In the genomic region with DNA sequence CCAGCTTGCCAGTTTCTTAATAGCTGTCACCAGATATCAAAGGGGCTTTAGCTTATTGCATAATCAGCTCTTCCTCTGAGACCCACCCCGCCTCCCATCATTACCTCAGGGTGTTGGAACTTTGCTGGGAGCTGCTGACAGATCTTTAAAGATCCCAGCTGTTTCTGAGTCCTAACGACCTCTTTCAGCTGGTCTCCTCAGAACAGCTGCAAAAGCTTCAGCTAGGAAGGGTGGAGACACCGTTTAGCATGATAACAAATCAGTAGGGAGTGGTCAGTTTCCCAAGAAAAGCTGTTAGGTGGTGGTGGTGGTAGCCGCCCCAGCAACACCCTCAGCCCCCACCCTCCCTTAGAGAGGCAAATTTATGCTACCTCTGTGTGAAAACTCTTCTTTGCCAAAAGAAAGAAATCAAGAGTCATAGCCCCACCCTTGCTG, we compare ENCODE assay signal across 9 mouse cellular contexts.
DNase-seq lines count a peak whose midpoint lies in the region; ATAC-seq and TF ChIP-seq lines count a peak whose summit lies in the region.
"Had no signal": no experiment of that assay in that cellular context is flagged by ENCODE, and none has a peak within 500 bp of the region (broad histone marks: within the 10 kb centered on the region; RNA-seq: fewer than 3 reads in every experiment).

No protein-coding gene starts in this region.

- H3K9ac ChIP-seq in intestine, embryonic 14.5 days (ENCODE audit: low read length): no peak overlapping the region
- no peak overlapping the region for H3K9ac ChIP-seq in intestine, postnatal 0 days (ENCODE audit: low read depth, low read length)
- no peak overlapping the region for H3K9ac ChIP-seq in kidney, embryonic 15.5 days
- no peak overlapping the region for H3K9ac ChIP-seq in midbrain, embryonic 15.5 days

- no peaks in the 10 kb centered on the region for H3K27me3 ChIP-seq in intestine, embryonic 14.5 days (replicated peaks; ENCODE audit: control insufficient read depth, insufficient read depth, low read length)
- no peaks in the 10 kb centered on the region for H3K27me3 ChIP-seq in intestine, postnatal 0 days (replicated peaks; ENCODE audit: control insufficient read depth, insufficient read depth, low read length)
- no peaks in the 10 kb centered on the region for H3K27me3 ChIP-seq in kidney, embryonic 15.5 days
- no peaks in the 10 kb centered on the region for H3K27me3 ChIP-seq in midbrain, embryonic 15.5 days (replicated peaks)
- H3K27me3 ChIP-seq: CH12.LX had no signal

- H3K9me3 ChIP-seq in intestine, embryonic 14.5 days (ENCODE audit: control insufficient read depth, low read length): no peaks in the 10 kb centered on the region
- H3K9me3 ChIP-seq in intestine, postnatal 0 days (ENCODE audit: control insufficient read depth): no peaks in the 10 kb centered on the region
- no peaks in the 10 kb centered on the region for H3K9me3 ChIP-seq in kidney, embryonic 15.5 days (replicated peaks)
- H3K9me3 ChIP-seq in midbrain, embryonic 15.5 days: no peaks in the 10 kb centered on the region

- WGBS in intestine, embryonic 14.5 days: 8% methylated on average over 4 of the region's 4 CpGs
- 6% methylated on average over 4 of the region's 4 CpGs for WGBS in intestine, postnatal 0 days
- 5% methylated on average over 4 of the region's 4 CpGs for WGBS in kidney, embryonic 15.5 days
- 7% methylated on average over 4 of the region's 4 CpGs for WGBS in midbrain, embryonic 15.5 days

- H3K36me3 ChIP-seq in intestine, embryonic 14.5 days (ENCODE audit: control insufficient read depth, insufficient read depth, low read length): no peaks in the 10 kb centered on the region
- no peaks in the 10 kb centered on the region for H3K36me3 ChIP-seq in intestine, postnatal 0 days (ENCODE audit: control insufficient read depth, insufficient read depth)
- H3K36me3 ChIP-seq in kidney, embryonic 15.5 days: no peaks in the 10 kb centered on the region
- no peaks in the 10 kb centered on the region for H3K36me3 ChIP-seq in midbrain, embryonic 15.5 days (replicated peaks)

- no peak overlapping the region; the same call in 1 of the 2 replicates for H3K27ac ChIP-seq in intestine, embryonic 14.5 days (ENCODE audit: low read depth)
- no peak overlapping the region for H3K27ac ChIP-seq in intestine, postnatal 0 days (ENCODE audit: low read depth, low read length)
- H3K27ac ChIP-seq in kidney, embryonic 15.5 days: no peak overlapping the region
- no peak overlapping the region for H3K27ac ChIP-seq in midbrain, embryonic 15.5 days
- H3K27ac ChIP-seq in left cerebral cortex, adult 2 months: no peak overlapping the region

- no peak overlapping the region for H3K4me2 ChIP-seq in intestine, embryonic 14.5 days (ENCODE audit: low read length)
- H3K4me2 ChIP-seq in intestine, postnatal 0 days (replicated peaks; ENCODE audit: low read depth): no peak overlapping the region; the same call in 1 of the 2 replicates
- H3K4me2 ChIP-seq in kidney, embryonic 15.5 days: 0 out of 2 replicates have a peak overlapping the region, but pooled peaks have one; percentile 12
- 0 out of 2 replicates have a peak overlapping the region, but pooled peaks have one; percentile 9 for H3K4me2 ChIP-seq in midbrain, embryonic 15.5 days

- no peak overlapping the region for H3K4me3 ChIP-seq in intestine, embryonic 14.5 days (ENCODE audit: low read depth, low read length)
- H3K4me3 ChIP-seq in intestine, postnatal 0 days (ENCODE audit: low read depth, low read length): no peak overlapping the region
- H3K4me3 ChIP-seq in kidney, embryonic 15.5 days (replicated peaks): no peak overlapping the region
- no peak overlapping the region for H3K4me3 ChIP-seq in midbrain, embryonic 15.5 days
- no peak overlapping the region for H3K4me3 ChIP-seq in left cerebral cortex, adult 2 months

- no peaks in the 10 kb centered on the region for H3K4me1 ChIP-seq in intestine, embryonic 14.5 days (replicated peaks; ENCODE audit: control insufficient read depth, insufficient read depth, low read length)
- no peaks in the 10 kb centered on the region for H3K4me1 ChIP-seq in intestine, postnatal 0 days (replicated peaks; ENCODE audit: control insufficient read depth, insufficient read depth, low read length)
- H3K4me1 ChIP-seq in kidney, embryonic 15.5 days: 0 out of 2 replicates have a peak, but pooled peaks cover 7% of the 10 kb centered on the region
- no peaks in the 10 kb centered on the region; the same call in 1 of the 2 replicates for H3K4me1 ChIP-seq in midbrain, embryonic 15.5 days

- intact Hi-C loops in left cerebral cortex, adult 2 months (cut with DNase I): no loop called here

- TF ChIP-seq CTCF in intestine, postnatal 0 days (IDR thresholded peaks at IDR 0.05; ENCODE audit: low read depth): no peak
- TF ChIP-seq CTCF in left cerebral cortex, adult 2 months (IDR thresholded peaks at IDR 0.05): no peak

- peak; percentile 53 for DNase-seq in intestine, embryonic 14.5 days (ENCODE audit: low spot score)
- DNase-seq in gastrocnemius, postnatal 10 days: peak; percentile 7
- no peak for DNase-seq in left cerebral cortex, adult 2 months (ENCODE audit: extremely low spot score in 1 of 2, low spot score in 2 of 2)
- DNase-seq in MN1 (ENCODE audit: low spot score): no peak
- DNase-seq in Muller cell, postnatal 12 days (ENCODE audit: inconsistent ontology term): no peak

- no peak for ATAC-seq in intestine, embryonic 14.5 days (replicated peaks; ENCODE audit: low FRiP score, low TSS enrichment, low read depth)
- no peak for ATAC-seq in intestine, postnatal 0 days
- ATAC-seq in kidney, embryonic 15.5 days (replicated peaks; ENCODE audit: low FRiP score): peak; percentile 81; the same call in 1 of the 2 replicates
- ATAC-seq in midbrain, embryonic 15.5 days (replicated peaks): no peak

Comparison
In these comparisons a context has a peak if more than half of its experiments do, and no peak if none do; other contexts are left out.
1. DNase-seq: peak in intestine, embryonic 14.5 days (single experiment) and gastrocnemius, postnatal 10 days (single experiment); none in left cerebral cortex, adult 2 months (0 of 2), MN1 (single experiment) and Muller cell, postnatal 12 days (single experiment).
2. H3K4me2 ChIP-seq: peak in kidney, embryonic 15.5 days (single experiment) and midbrain, embryonic 15.5 days (single experiment); none in intestine, embryonic 14.5 days (single experiment) and intestine, postnatal 0 days (single experiment).